Mouse (Mus musculus): ENCODE data around the gene Slc35c1. TPM values are rescaled to one million over a fixed set of nuclear protein-coding genes. Genes with fewer than 3 reads are reported as not detected.

Slc35c1 gene
- total RNA-seq, 2 experiments from 2014 or later, result 5.8 to 7.5 TPM

Other genes starting within 250 kb of the Slc35c1 start
- gene Pex16, start 85.9 kb downstream of the Slc35c1 start, total RNA-seq (2021), result 10 to 100 TPM; 20.8 to 22.2 TPM
- gene Large2, start 85.7 kb downstream of the Slc35c1 start, total RNA-seq (2021), result under 1 TPM; 0.29 to 0.70 TPM
- gene 1700029I15Rik, start 78.0 kb downstream of the Slc35c1 start, total RNA-seq (2021), result 1 to 10 TPM; 1.2 to 1.7 TPM
- gene Mapk8ip1, start 59.3 kb downstream of the Slc35c1 start, total RNA-seq (2021), result 1 to 10 TPM; 7.9 to 8.1 TPM
- gene Cry2, start 26.5 kb downstream of the Slc35c1 start, total RNA-seq (2021), result 10 to 100 TPM; 28.5 TPM
- 1 to 10 TPM; 3.9 to 4.8 TPM for gene Chst1, start 139.2 kb upstream of the Slc35c1 start, total RNA-seq (2021)